Mouse (Mus musculus): Measurements from ENCODE around the gene Ube2q2. TPM values are rescaled to one million over a fixed set of nuclear protein-coding genes. Genes with fewer than 3 reads are reported as not detected.

Ube2q2 gene
- total and polyA plus RNA-seq, 3 experiments = 7.8 to 29.5 (median 25.3) TPM

DNA sequence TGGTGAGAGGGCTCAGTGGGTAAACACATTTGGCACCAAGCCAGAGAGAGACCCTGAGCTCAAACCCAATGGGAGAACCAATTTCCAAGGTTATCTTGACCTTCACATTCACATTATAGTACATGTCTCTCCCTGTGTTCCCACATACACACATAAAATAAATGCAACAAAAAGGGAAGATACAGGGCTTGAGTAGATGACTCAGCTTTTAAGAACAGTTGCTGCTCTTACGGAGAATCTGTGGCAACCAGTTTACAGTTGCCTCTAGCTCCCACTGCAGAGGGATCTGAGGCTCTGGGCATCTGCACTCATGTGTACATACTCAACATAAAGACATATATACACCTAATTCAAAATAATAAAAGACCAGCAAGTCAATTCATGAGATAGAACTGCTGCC, 49.6 kb downstream of the Ube2q2 start:
- Histone ChIP-seq H3K27ac (no peak overlapping the region), H3K27me3 (ENCODE audit: control insufficient read depth, insufficient read depth, low read length) (no peaks in the 10 kb centered on the region), H3K79me2 (replicated peaks; ENCODE audit: control insufficient read depth, insufficient read depth, low read length) (no peaks in the 10 kb centered on the region), H3K4me3 (no peak overlapping the region), H3K9ac (ENCODE audit: low read depth, low read length) (no peak overlapping the region), H3K4me1 (ENCODE audit: control insufficient read depth, insufficient read depth, low read length) (no peaks in the 10 kb centered on the region), H3K36me3 (ENCODE audit: control insufficient read depth, insufficient read depth, low read length) (no peaks in the 10 kb centered on the region)
- 92% methylated on average over 1 of the region's 1 CpGs for WGBS
- no peak for DNase-seq
- TF ChIP-seq POLR2A (IDR thresholded peaks at IDR 0.05; ENCODE audit: insufficient read depth, low read depth, low read length) = no peak
- no peak for TF ChIP-seq EP300 (IDR thresholded peaks at IDR 0.05; ENCODE audit: insufficient read depth, low read depth, low read length)
- no peak for TF ChIP-seq CTCF (IDR thresholded peaks at IDR 0.05)
- intact Hi-C loops (cut with DNase I) = no loop called here

DNA sequence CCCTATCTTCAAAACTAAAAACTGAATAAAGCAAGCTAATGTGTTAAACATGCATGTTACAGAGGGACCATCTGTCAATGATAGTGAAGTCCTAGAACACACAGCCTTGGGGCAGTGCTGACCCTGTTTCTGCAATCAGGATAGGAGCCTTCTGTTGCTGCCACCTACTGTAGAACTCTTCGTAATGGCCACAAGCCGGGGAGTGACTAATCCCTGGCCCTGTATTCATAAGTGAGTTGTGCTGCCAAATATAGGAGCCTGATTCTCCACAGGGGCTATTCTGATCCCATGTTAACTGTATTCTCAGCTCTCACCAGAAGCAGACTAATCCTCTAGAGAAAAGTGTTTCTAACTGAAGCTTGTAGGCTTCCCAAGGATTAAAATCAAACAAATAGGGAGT, 50.7 kb downstream of the Ube2q2 start:
- H3K79me2 ChIP-seq (replicated peaks; ENCODE audit: control insufficient read depth, insufficient read depth, low read length) = no peaks in the 10 kb centered on the region
- intact Hi-C loops (cut with DNase I) = no loop called here
- H3K4me3 ChIP-seq = no peak overlapping the region
- no peaks in the 10 kb centered on the region for H3K27me3 ChIP-seq (ENCODE audit: control insufficient read depth, insufficient read depth, low read length)
- TF ChIP-seq POLR2A (IDR thresholded peaks at IDR 0.05; ENCODE audit: insufficient read depth, low read depth, low read length) = no peak
- peak; percentile 36 for TF ChIP-seq CTCF (IDR thresholded peaks at IDR 0.05)
- H3K36me3 ChIP-seq (ENCODE audit: control insufficient read depth, insufficient read depth, low read length) = no peaks in the 10 kb centered on the region
- no peak overlapping the region for H3K27ac ChIP-seq
- 34% methylated on average over 2 of the region's 2 CpGs for WGBS
- no peak overlapping the region for H3K9ac ChIP-seq (ENCODE audit: low read depth, low read length)
- DNase-seq = no peak
- H3K4me1 ChIP-seq (ENCODE audit: control insufficient read depth, insufficient read depth, low read length) = no peaks in the 10 kb centered on the region

DNA sequence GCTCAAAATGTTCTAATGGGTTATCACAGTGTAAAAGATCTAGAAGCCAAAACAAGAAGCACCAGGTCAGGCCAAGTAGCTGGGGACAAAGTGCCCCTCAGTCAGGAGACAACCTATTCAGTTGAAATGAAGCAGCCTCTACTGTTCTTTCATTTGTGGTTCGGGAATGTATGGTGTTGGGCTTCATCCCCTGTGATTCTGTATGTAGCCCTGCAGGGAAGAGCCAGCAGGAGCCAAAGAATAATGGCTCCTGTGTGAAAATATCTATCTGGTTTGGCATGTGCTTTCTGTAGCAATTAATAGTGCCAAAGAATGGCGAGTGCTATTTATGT, 59.8 kb downstream of the Ube2q2 start:
- no peak for TF ChIP-seq POLR2A (IDR thresholded peaks at IDR 0.05; ENCODE audit: insufficient read depth, low read depth, low read length)
- TF ChIP-seq EP300 (IDR thresholded peaks at IDR 0.05; ENCODE audit: insufficient read depth, low read depth, low read length) = no peak
- TF ChIP-seq CTCF (IDR thresholded peaks at IDR 0.05) = no peak
- H3K4me3 ChIP-seq = peak overlapping the region; percentile 73
- no peaks in the 10 kb centered on the region for H3K27me3 ChIP-seq (ENCODE audit: control insufficient read depth, insufficient read depth, low read length)
- intact Hi-C loops (cut with DNase I) = loop anchor here (2.0 to 5.0 kb wide), 3 partner anchors 16 to 104 kb away; no protein-coding TSS in a partner anchor
- H3K36me3 ChIP-seq (ENCODE audit: control insufficient read depth, insufficient read depth, low read length) = peaks cover 20% of the 10 kb centered on the region
- WGBS = 0% methylated on average over 2 of the region's 2 CpGs
- no peak for DNase-seq
- peak overlapping the region; percentile 73 for H3K27ac ChIP-seq
- H3K9ac ChIP-seq (ENCODE audit: low read depth, low read length) = peak overlapping the region; percentile 97
- peaks cover 7% of the 10 kb centered on the region for H3K79me2 ChIP-seq (replicated peaks; ENCODE audit: control insufficient read depth, insufficient read depth, low read length)
- H3K4me1 ChIP-seq (ENCODE audit: control insufficient read depth, insufficient read depth, low read length) = peaks cover 6% of the 10 kb centered on the region

DNA sequence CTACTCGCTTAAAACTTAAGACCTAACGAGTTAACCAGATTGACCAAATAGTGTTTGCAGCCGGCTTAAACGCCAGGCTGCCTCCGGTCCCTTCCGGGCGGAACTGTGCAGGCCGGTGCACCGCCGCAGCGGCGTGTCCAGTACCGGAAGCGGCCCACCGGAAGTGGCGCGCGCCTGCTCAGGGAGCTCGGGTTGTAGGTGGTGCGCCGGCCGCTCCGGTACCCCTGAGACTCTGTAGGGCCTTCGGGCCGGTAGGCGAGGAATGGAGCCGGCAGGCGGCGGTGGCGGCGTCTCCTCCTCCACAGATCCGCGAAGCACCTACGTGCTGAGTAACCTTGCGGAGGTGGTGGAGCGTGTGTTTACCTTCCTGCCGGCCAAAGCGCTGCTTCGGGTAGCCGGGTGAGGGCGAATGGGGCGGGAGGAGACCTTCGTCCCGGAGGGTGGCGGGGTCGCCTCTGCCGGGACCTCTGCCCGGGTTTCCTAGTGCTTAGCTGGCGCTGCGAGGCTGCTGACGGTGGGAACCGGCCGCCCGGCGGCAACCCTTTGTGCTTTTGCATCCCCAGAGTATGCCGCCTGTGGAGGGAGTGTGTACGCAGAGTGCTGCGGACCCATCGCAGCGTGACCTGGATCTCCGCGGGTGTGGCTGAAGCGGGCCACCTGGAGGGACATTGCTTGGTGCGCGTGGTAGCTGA, 60.3 kb downstream of the Ube2q2 start, which contains the start of gene Fbxo22:
Gene Fbxo22 (plus strand): TSS at position 136 of the 692 bp plus-strand sequence.
- Histone ChIP-seq H3K9ac (ENCODE audit: low read depth, low read length) (peak within 1 kb of the TSS; percentile 97), H3K4me3 (peak within 1 kb of the TSS; percentile 73), H3K79me2 (replicated peaks; ENCODE audit: control insufficient read depth, insufficient read depth, low read length) (peaks cover 7% of the 10 kb centered on the region), H3K27ac (peak within 1 kb of the TSS; percentile 73), H3K4me1 (ENCODE audit: control insufficient read depth, insufficient read depth, low read length) (peaks cover 6% of the 10 kb centered on the region), H3K36me3 (ENCODE audit: control insufficient read depth, insufficient read depth, low read length) (peaks cover 23% of the 10 kb centered on the region), H3K27me3 (ENCODE audit: control insufficient read depth, insufficient read depth, low read length) (no peaks in the 10 kb centered on the region)
- 1% methylated on average over 65 of the region's 65 CpGs for WGBS
- TF ChIP-seq EP300 (IDR thresholded peaks at IDR 0.05; ENCODE audit: insufficient read depth, low read depth, low read length) (peak; percentile 77; the same call in 1 of the 2 replicates), CTCF (IDR thresholded peaks at IDR 0.05) (peak; percentile 52), POLR2A (IDR thresholded peaks at IDR 0.05; ENCODE audit: insufficient read depth, low read depth, low read length) (peak; percentile 80)
- peak; percentile 89 to 91 for DNase-seq
- intact Hi-C loops (cut with DNase I) = loop anchor here (2.0 to 5.0 kb wide), 3 partner anchors 16 to 103 kb away; no protein-coding TSS in a partner anchor

DNA sequence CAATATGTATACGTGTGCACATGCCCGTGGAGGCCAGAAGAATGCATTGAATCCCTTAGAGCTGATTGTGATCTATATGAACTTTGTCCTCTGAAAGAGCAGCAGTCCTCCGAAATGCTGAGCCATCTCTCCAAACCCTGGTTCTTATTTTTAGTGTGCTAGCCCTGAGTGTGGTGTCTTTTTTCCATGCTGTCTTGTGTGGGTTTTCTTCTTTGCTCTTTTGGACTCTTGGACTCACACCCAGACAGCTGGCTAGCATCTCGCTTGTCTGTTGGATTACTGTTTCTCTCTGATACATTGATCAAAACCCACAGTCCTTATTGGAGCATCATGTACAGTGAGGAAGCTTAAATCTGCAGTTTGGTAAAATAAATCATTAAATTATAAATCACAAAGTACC, 63.0 kb downstream of the Ube2q2 start:
- TF ChIP-seq CTCF (IDR thresholded peaks at IDR 0.05) (no peak), POLR2A (IDR thresholded peaks at IDR 0.05; ENCODE audit: insufficient read depth, low read depth, low read length) (no peak), EP300 (IDR thresholded peaks at IDR 0.05; ENCODE audit: insufficient read depth, low read depth, low read length) (no peak)
- Histone ChIP-seq H3K4me3 (no peak overlapping the region), H3K9ac (ENCODE audit: low read depth, low read length) (no peak overlapping the region), H3K79me2 (replicated peaks; ENCODE audit: control insufficient read depth, insufficient read depth, low read length) (peaks cover 9% of the 10 kb centered on the region), H3K27ac (no peak overlapping the region), H3K36me3 (ENCODE audit: control insufficient read depth, insufficient read depth, low read length) (peaks cover 47% of the 10 kb centered on the region), H3K4me1 (ENCODE audit: control insufficient read depth, insufficient read depth, low read length) (peaks cover 7% of the 10 kb centered on the region), H3K27me3 (ENCODE audit: control insufficient read depth, insufficient read depth, low read length) (no peaks in the 10 kb centered on the region)
- intact Hi-C loops (cut with DNase I) = no loop called here
- no peak for DNase-seq
- 58% methylated on average over 4 of the region's 4 CpGs for WGBS

DNA sequence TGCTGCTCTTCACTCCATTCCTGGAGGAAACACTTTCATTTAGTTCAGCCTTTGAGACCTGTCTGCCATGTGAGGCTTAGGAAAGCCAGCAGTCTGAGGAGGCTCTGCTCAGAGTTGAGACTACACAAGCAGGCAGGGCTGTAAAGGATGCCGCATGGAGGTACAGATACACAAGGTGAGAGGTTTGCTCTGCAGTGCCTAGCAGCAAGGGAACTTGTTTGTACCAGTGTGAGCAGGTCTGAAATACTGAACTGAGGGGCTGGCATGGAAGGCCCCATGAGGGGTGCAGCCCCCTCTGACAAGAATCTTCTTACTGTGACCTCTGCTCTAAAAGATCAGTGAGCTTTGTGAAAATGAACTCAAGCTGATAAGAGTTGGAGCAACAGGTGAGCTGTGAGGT, 64.7 kb downstream of the Ube2q2 start:
- H3K79me2 ChIP-seq (replicated peaks; ENCODE audit: control insufficient read depth, insufficient read depth, low read length) = peaks cover 9% of the 10 kb centered on the region
- intact Hi-C loops (cut with DNase I) = no loop called here
- no peaks in the 10 kb centered on the region for H3K27me3 ChIP-seq (ENCODE audit: control insufficient read depth, insufficient read depth, low read length)
- peaks cover 6% of the 10 kb centered on the region for H3K4me1 ChIP-seq (ENCODE audit: control insufficient read depth, insufficient read depth, low read length)
- WGBS = 95% methylated on average over 1 of the region's 1 CpGs
- H3K27ac ChIP-seq = no peak overlapping the region
- no peak overlapping the region for H3K9ac ChIP-seq (ENCODE audit: low read depth, low read length)
- H3K36me3 ChIP-seq (ENCODE audit: control insufficient read depth, insufficient read depth, low read length) = peaks cover 50% of the 10 kb centered on the region
- DNase-seq = no peak
- no peak for TF ChIP-seq CTCF (IDR thresholded peaks at IDR 0.05)
- TF ChIP-seq EP300 (IDR thresholded peaks at IDR 0.05; ENCODE audit: insufficient read depth, low read depth, low read length) = no peak
- TF ChIP-seq POLR2A (IDR thresholded peaks at IDR 0.05; ENCODE audit: insufficient read depth, low read depth, low read length) = no peak
- no peak overlapping the region for H3K4me3 ChIP-seq
